In the genomic region with DNA sequence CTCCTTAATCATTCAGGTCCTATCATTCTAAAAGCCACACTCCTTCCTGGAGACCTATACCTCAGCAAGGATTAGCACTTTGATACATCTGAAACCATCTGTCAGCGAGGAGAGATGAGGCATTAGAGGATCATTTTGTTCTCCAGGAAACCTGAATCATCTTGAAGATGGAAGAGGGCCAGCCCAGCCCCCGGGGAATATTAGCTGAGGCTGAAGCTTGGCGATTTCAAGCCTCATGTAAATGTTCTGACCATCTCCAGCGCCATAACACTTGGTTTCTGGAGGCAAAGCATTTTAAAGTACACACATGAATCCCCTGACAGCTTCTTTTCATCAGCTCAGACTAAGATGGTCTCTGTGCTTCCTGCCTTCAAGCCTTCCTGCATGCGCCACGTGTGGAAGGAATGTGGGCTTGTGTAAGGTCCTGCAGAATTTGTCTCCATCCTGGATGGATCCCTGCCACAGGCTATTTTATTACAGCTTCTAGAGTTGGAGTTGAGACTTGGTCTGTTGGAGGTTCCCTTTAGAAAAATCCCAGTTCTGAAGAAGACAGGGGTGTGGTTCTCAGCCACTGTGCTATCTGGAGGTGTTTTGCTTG, we compare ENCODE assay signal across 9 mouse cellular contexts. TPM values are rescaled to one million over a fixed set of nuclear protein-coding genes. Genes with fewer than 3 reads are reported as not detected.
DNase-seq lines count a peak whose midpoint lies in the region; ATAC-seq lines count a peak whose summit lies in the region.
"Had no signal": no experiment of that assay in that cellular context is flagged by ENCODE, and none has a peak within 500 bp of the region (broad histone marks: within the 10 kb centered on the region; RNA-seq: fewer than 3 reads in every experiment).

No protein-coding gene starts in this region.

- H3K4me2 ChIP-seq in heart, embryonic 12.5 days: peak overlapping the region; percentile 86
- H3K4me2 ChIP-seq in liver, embryonic 15.5 days: peak overlapping the region; percentile 73
- no peak overlapping the region for H3K4me2 ChIP-seq in forebrain, embryonic 14.5 days (ENCODE audit: low read length)

- H3K27ac ChIP-seq in heart, embryonic 12.5 days (ENCODE audit: poor library complexity, severe bottlenecking): no peak overlapping the region
- H3K27ac ChIP-seq in liver, embryonic 15.5 days (replicated peaks): no peak overlapping the region
- H3K27ac ChIP-seq in forebrain, embryonic 14.5 days (ENCODE audit: low read depth, low read length): no peak overlapping the region

- H3K4me1 ChIP-seq in heart, embryonic 12.5 days (replicated peaks): peaks cover 46% of the 10 kb centered on the region
- peaks cover 31% of the 10 kb centered on the region for H3K4me1 ChIP-seq in liver, embryonic 15.5 days (replicated peaks)
- H3K4me1 ChIP-seq in forebrain, embryonic 14.5 days (ENCODE audit: control insufficient read depth, insufficient read depth, low read length): no peaks in the 10 kb centered on the region; the same call in 1 of the 2 replicates

- peak; percentile 11 for DNase-seq in lung, postnatal 14 days
- no peak for DNase-seq in lung, postnatal 10 days
- peak; percentile 45 to 53 for DNase-seq in cerebellum, adult 18-20 months
- no peak for DNase-seq in forebrain, embryonic 14.5 days (ENCODE audit: low spot score)
- DNase-seq in layer of hippocampus, postnatal 25 days (ENCODE audit: extremely low spot score in 1 of 2, low spot score in 1 of 2): no peak

- no peak overlapping the region for H3K4me3 ChIP-seq in heart, embryonic 12.5 days
- peak overlapping the region; percentile 75; the same call in 1 of the 2 replicates for H3K4me3 ChIP-seq in liver, embryonic 15.5 days (replicated peaks)
- no peak overlapping the region for H3K4me3 ChIP-seq in forebrain, embryonic 14.5 days (ENCODE audit: low read depth, low read length)

- peaks cover 2% of the 10 kb centered on the region; the same call in 1 of the 2 replicates for H3K36me3 ChIP-seq in heart, embryonic 12.5 days
- H3K36me3 ChIP-seq in liver, embryonic 15.5 days (replicated peaks): 0 out of 2 replicates have a peak, but pooled peaks cover 4% of the 10 kb centered on the region
- H3K36me3 ChIP-seq in forebrain, embryonic 14.5 days (ENCODE audit: control insufficient read depth, insufficient read depth, low read length): no peaks in the 10 kb centered on the region

- WGBS in heart, embryonic 12.5 days: 64% methylated on average over 6 of the region's 6 CpGs
- WGBS in liver, embryonic 15.5 days (ENCODE audit: insufficient replicate concordance): 64% methylated on average over 6 of the region's 6 CpGs
- 79% methylated on average over 6 of the region's 6 CpGs for WGBS in forebrain, embryonic 14.5 days

- no peaks in the 10 kb centered on the region for H3K27me3 ChIP-seq in heart, embryonic 12.5 days (replicated peaks)
- H3K27me3 ChIP-seq in liver, embryonic 15.5 days: no peaks in the 10 kb centered on the region
- no peaks in the 10 kb centered on the region for H3K27me3 ChIP-seq in forebrain, embryonic 14.5 days (replicated peaks; ENCODE audit: control insufficient read depth, insufficient read depth, low read length)

- ATAC-seq in heart, embryonic 12.5 days (ENCODE audit: insufficient number of reproducible peaks, low FRiP score): no peak
- ATAC-seq in liver, embryonic 15.5 days (ENCODE audit: insufficient read depth): no peak
- no peak for ATAC-seq in forebrain, embryonic 14.5 days
- ATAC-seq in monocyte, adult 5-6 weeks (replicated peaks; ENCODE audit: insufficient number of reproducible peaks, low FRiP score, low TSS enrichment, poor library complexity, severe bottlenecking): no peak

- H3K9me3 ChIP-seq in heart, embryonic 12.5 days (replicated peaks): no peaks in the 10 kb centered on the region
- no peaks in the 10 kb centered on the region for H3K9me3 ChIP-seq in liver, embryonic 15.5 days (replicated peaks)
- H3K9me3 ChIP-seq in forebrain, embryonic 14.5 days (replicated peaks; ENCODE audit: control insufficient read depth, low read length): no peaks in the 10 kb centered on the region

- no peak overlapping the region for H3K9ac ChIP-seq in heart, embryonic 12.5 days
- H3K9ac ChIP-seq in liver, embryonic 15.5 days: no peak overlapping the region
- H3K9ac ChIP-seq in forebrain, embryonic 14.5 days (ENCODE audit: low read length): no peak overlapping the region

RNA-seq across cellular contexts. Expression of gene Smim20, which starts 1.3 kb away (rescaled TPM):
- 141 and 153 TPM in 2 replicates for polyA plus RNA-seq in heart, embryonic 12.5 days (2016; fragmentation: Nextera tagmentation; extraction: Ambion mirVana)
- polyA plus RNA-seq in liver, embryonic 15.5 days (2015; fragmentation: Nextera tagmentation; extraction: Ambion mirVana): 28.5 and 32.2 TPM in 2 replicates
- 68.1 and 95.4 TPM in 2 replicates for polyA plus RNA-seq in forebrain, embryonic 14.5 days (2014; fragmentation: Nextera tagmentation; extraction: Ambion mirVana)
- total RNA-seq in monocyte, adult 5-6 weeks (2017): 44.4 to 59.6 TPM (median 47.2 TPM) in 3 replicates
- total RNA-seq in layer of hippocampus, postnatal 25 days (2021): 10 to 100 TPM; 38.3 to 41.5 TPM

RNA-seq across cellular contexts. Expression of gene Sel1l3, which starts 54.5 kb away (rescaled TPM):
- 1.4 and 1.9 TPM in 2 replicates for polyA plus RNA-seq in heart, embryonic 12.5 days (2016; fragmentation: Nextera tagmentation; extraction: Ambion mirVana)
- polyA plus RNA-seq in liver, embryonic 15.5 days (2015; fragmentation: Nextera tagmentation; extraction: Ambion mirVana): 0.09 and 0.12 TPM in 2 replicates
- 11.0 and 11.2 TPM in 2 replicates for polyA plus RNA-seq in forebrain, embryonic 14.5 days (2014; fragmentation: Nextera tagmentation; extraction: Ambion mirVana)
- 0.38 TPM in 1 of 3 replicates, not detected in the others for total RNA-seq in monocyte, adult 5-6 weeks (2017)
- total RNA-seq in layer of hippocampus, postnatal 25 days (2021): 10 to 100 TPM; 38.9 to 42.1 TPM
- total RNA-seq: common myeloid progenitor, adult 5-6 weeks had no signal

Comparison
In these comparisons a context has a peak if more than half of its experiments do, and no peak if none do; other contexts are left out.
1. DNase-seq: peak in lung, postnatal 14 days (single experiment) and cerebellum, adult 18-20 months (2 of 2); none in lung, postnatal 10 days (single experiment), forebrain, embryonic 14.5 days (single experiment) and layer of hippocampus, postnatal 25 days (0 of 2).